Mouse (Mus musculus): ENCODE measurements around the gene Oxct2a. TPM values are rescaled to one million over a fixed set of nuclear protein-coding genes. Genes with fewer than 3 reads are reported as not detected.
"Not testable (repeated sequence)": the region's sequence is repeated elsewhere in the genome, so short reads cannot be mapped to it uniquely, and the experiment has no call there.

Oxct2a gene
- total RNA-seq, 2 experiments from 2014 or later: not detected

- DNase-seq (ENCODE audit: low spot score); intact Hi-C loops (cut with DNase I): not testable (repeated sequence)
These were observed 524 bp downstream of the Oxct2a start for GRCm38 (mm10) chr4:123322910-123323309.

- no peak for DNase-seq (ENCODE audit: low spot score)
- intact Hi-C loops (cut with DNase I): no loop called here
These were observed 8.9 kb downstream of the Oxct2a start for GRCm38 (mm10) chr4:123314497-123314896.

- no peak for DNase-seq (ENCODE audit: low spot score)
- intact Hi-C loops (cut with DNase I): no loop called here
These were observed 10.4 kb downstream of the Oxct2a start for GRCm38 (mm10) chr4:123313010-123313409.

- intact Hi-C loops (cut with DNase I): no loop called here
- DNase-seq (ENCODE audit: low spot score): no peak
These were observed 11.6 kb downstream of the Oxct2a start for GRCm38 (mm10) chr4:123311845-123312244.

- DNase-seq (ENCODE audit: low spot score): no peak
- intact Hi-C loops (cut with DNase I): loop anchor here (5.0 to 10.0 kb wide), 4 partner anchors 34 to 367 kb away; partner anchors contain the start of gene Bmp8a
These were observed 15.1 kb downstream of the Oxct2a start for GRCm38 (mm10) chr4:123308292-123308691.

GRCm38 (mm10) chr4:123306999-123307398 lies 16.4 kb downstream of the Oxct2a start:
- DNase-seq (ENCODE audit: low spot score): no peak
- intact Hi-C loops (cut with DNase I): loop anchor here (5.0 to 10.0 kb wide), 4 partner anchors 35 to 368 kb away; partner anchors contain the start of gene Bmp8a

GRCm38 (mm10) chr4:123305789-123306188 lies 17.6 kb downstream of the Oxct2a start:
- DNase-seq (ENCODE audit: low spot score): no peak
- intact Hi-C loops (cut with DNase I): loop anchor here (5.0 to 10.0 kb wide), 4 partner anchors 37 to 369 kb away; partner anchors contain the start of gene Bmp8a

- no peak for DNase-seq (ENCODE audit: low spot score)
- intact Hi-C loops (cut with DNase I): loop anchor here (5.0 kb wide), 1 partner anchor 128 kb away; no protein-coding TSS in a partner anchor
These were observed 24.3 kb downstream of the Oxct2a start for GRCm38 (mm10) chr4:123298980-123299670.

GRCm38 (mm10) chr4:123298226-123298625 lies 25.2 kb downstream of the Oxct2a start:
- intact Hi-C loops (cut with DNase I): loop anchor here (5.0 kb wide), 1 partner anchor 129 kb away; no protein-coding TSS in a partner anchor
- no peak for DNase-seq (ENCODE audit: low spot score)

GRCm38 (mm10) chr4:123297195-123297960 lies 26.1 kb downstream of the Oxct2a start:
- intact Hi-C loops (cut with DNase I): loop anchor here (5.0 kb wide), 1 partner anchor 130 kb away; no protein-coding TSS in a partner anchor
- DNase-seq (ENCODE audit: low spot score): no peak

- no peak for DNase-seq (ENCODE audit: low spot score)
- intact Hi-C loops (cut with DNase I): loop anchor here (5.0 kb wide), 1 partner anchor 131 kb away; no protein-coding TSS in a partner anchor
These were observed 27.3 kb downstream of the Oxct2a start for GRCm38 (mm10) chr4:123296148-123296534.

GRCm38 (mm10) chr4:123295516-123296147 lies 27.8 kb downstream of the Oxct2a start:
- intact Hi-C loops (cut with DNase I): loop anchor here (5.0 kb wide), 1 partner anchor 132 kb away; no protein-coding TSS in a partner anchor
- DNase-seq (ENCODE audit: low spot score): no peak

- not testable (repeated sequence) for DNase-seq (ENCODE audit: low spot score)
- intact Hi-C loops (cut with DNase I): loop anchor here (5.0 kb wide), 1 partner anchor 132 kb away; no protein-coding TSS in a partner anchor
These were observed 28.4 kb downstream of the Oxct2a start for GRCm38 (mm10) chr4:123295026-123295425.

- intact Hi-C loops (cut with DNase I): no loop called here
- no peak for DNase-seq (ENCODE audit: low spot score)
These were observed 29.6 kb downstream of the Oxct2a start for GRCm38 (mm10) chr4:123293661-123294443.

- no peak for DNase-seq (ENCODE audit: low spot score)
- intact Hi-C loops (cut with DNase I): no loop called here
These were observed 30.4 kb downstream of the Oxct2a start for GRCm38 (mm10) chr4:123292989-123293388.

- intact Hi-C loops (cut with DNase I): no loop called here
- no peak for DNase-seq (ENCODE audit: low spot score)
These were observed 31.0 kb downstream of the Oxct2a start for GRCm38 (mm10) chr4:123292390-123292789.

GRCm38 (mm10) chr4:123289038-123289437 lies 34.4 kb downstream of the Oxct2a start:
- intact Hi-C loops (cut with DNase I): no loop called here

GRCm38 (mm10) chr4:123286790-123287189 lies 36.6 kb downstream of the Oxct2a start:
- no peak for DNase-seq (ENCODE audit: low spot score)
- intact Hi-C loops (cut with DNase I): no loop called here

More at GRCm38 (mm10) chr4:123289038-123289437, 34.4 kb downstream of the Oxct2a start:
- no peak for DNase-seq (ENCODE audit: low spot score)
